Mouse (Mus musculus) erythroblast, embryonic 14.5 days (primary cell): ENCODE measurements around the gene Vav2. TPM values are rescaled to one million over a fixed set of nuclear protein-coding genes. Genes with fewer than 3 reads are reported as not detected.

ENCODE experiments used
- H3K27me3 ChIP-seq: 2 replicates; pipeline ENCODE4 v1.6.1; 2012; ENCODE audit warnings: inconsistent platforms; ENCODE audit not compliant: control insufficient read depth
- H3K36me3 ChIP-seq: 2 replicates; pipeline ENCODE4 v1.6.1; 2012; ENCODE audit warnings: mild to moderate bottlenecking, inconsistent platforms; ENCODE audit not compliant: control insufficient read depth
- H3K4me1 ChIP-seq: 2 replicates; pipeline ENCODE4 v1.6.1; 2012; ENCODE audit warnings: inconsistent platforms; ENCODE audit not compliant: control insufficient read depth
- H3K4me3 ChIP-seq: replicated peaks from 2 replicates; pipeline ENCODE3; 2012; ENCODE audit warnings: moderate library complexity, mild to moderate bottlenecking, inconsistent platforms
- H3K9me3 ChIP-seq: 2 replicates; pipeline ENCODE4 v1.6.1; 2012; ENCODE audit warnings: low read length, inconsistent platforms, mixed read lengths; ENCODE audit not compliant: control insufficient read depth
- GATA1 ChIP-seq: IDR thresholded peaks from 2 replicates; pipeline ENCODE4 v1.6.1; 2012; ENCODE audit warnings: low read length, inconsistent platforms, mixed read lengths
- TAL1 ChIP-seq: IDR thresholded peaks from 3 replicates; pipeline ENCODE4 v1.6.1; 2012; ENCODE audit warnings: low read length, inconsistent platforms, mixed read lengths
- polyA plus RNA-seq: library from polyadenylated mRNA; stranded (reverse); fragments of >175 nt; gene quantifications from 2 replicates; pipeline ENCODE4 v1.2.3, GENCODE M21; 2012

Vav2 gene
- polyA plus RNA-seq, 1 experiment, result 0.10 TPM

- Histone ChIP-seq H3K36me3 (no peaks in the 10 kb centered on the region; the same call in 1 of the 2 replicates), H3K27me3 (no peaks in the 10 kb centered on the region), H3K4me1 (peaks cover 7% of the 10 kb centered on the region), H3K9me3 (peaks cover 4% of the 10 kb centered on the region; the same call in 1 of the 2 replicates), H3K4me3 (no peak overlapping the region)
- TF ChIP-seq GATA1, result no peak
- no peak for TF ChIP-seq TAL1
Observed at GRCm38 (mm10) chr2:27371450-27371849, 55.4 kb downstream of the Vav2 start.

DNA sequence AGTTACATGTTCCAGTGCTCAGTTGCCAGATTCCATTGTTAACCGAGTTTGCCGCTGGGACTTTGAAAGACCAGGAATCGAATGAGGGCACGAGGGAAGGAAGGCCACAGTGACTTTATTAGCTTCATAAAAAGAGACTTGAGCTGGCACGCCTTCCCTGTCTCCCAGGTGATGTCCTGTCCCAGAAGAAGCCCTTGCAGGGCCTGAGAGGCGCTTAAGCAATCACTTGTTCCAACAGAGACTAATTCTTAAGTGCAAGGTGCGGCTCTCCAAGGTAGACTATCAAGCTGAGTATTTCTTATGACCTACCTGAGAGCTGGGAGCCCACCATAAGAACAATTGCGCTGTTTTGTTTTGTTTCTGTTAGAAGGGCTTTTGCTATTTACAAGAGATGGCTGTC, 57.9 kb downstream of the Vav2 start:
- Histone ChIP-seq H3K4me1 (peaks cover 7% of the 10 kb centered on the region), H3K9me3 (peaks cover under 1% of the 10 kb centered on the region; the same call in 1 of the 2 replicates), H3K36me3 (no peaks in the 10 kb centered on the region), H3K4me3 (no peak overlapping the region), H3K27me3 (no peaks in the 10 kb centered on the region)
- TF ChIP-seq TAL1 (no peak), GATA1 (no peak)

- Histone ChIP-seq H3K9me3 (no peaks in the 10 kb centered on the region), H3K36me3 (no peaks in the 10 kb centered on the region), H3K4me1 (no peaks in the 10 kb centered on the region), H3K4me3 (no peak overlapping the region), H3K27me3 (no peaks in the 10 kb centered on the region)
- TF ChIP-seq TAL1, result no peak
- TF ChIP-seq GATA1, result no peak
Observed at GRCm38 (mm10) chr2:27365296-27365695, 61.5 kb downstream of the Vav2 start.

DNA sequence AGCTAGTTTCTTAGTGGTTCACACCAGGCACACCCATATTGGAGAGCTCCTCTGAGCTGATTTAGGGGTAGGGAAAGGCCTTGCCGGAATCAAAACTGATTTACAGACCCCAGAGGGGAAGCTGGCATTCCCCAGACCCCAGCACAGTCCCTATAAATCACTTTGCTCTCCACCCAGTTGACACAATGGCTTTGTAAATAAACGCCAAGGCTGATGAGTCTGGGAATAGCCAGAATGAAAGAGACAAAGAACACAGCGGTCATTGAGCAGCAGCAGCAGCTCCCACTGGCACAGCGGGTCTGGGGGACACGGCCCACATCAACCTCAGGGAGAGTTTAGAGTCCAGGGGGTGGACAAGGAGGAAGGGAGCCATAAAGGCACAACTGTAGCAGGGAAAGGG, 65.0 kb downstream of the Vav2 start:
- no peaks in the 10 kb centered on the region for H3K27me3 ChIP-seq
- no peaks in the 10 kb centered on the region for H3K9me3 ChIP-seq
- H3K36me3 ChIP-seq, result no peaks in the 10 kb centered on the region
- no peak overlapping the region for H3K4me3 ChIP-seq
- H3K4me1 ChIP-seq, result no peaks in the 10 kb centered on the region
- TF ChIP-seq GATA1, result no peak
- TF ChIP-seq TAL1, result no peak

- H3K9me3 ChIP-seq, result no peaks in the 10 kb centered on the region
- H3K27me3 ChIP-seq, result no peaks in the 10 kb centered on the region
- TF ChIP-seq GATA1, result no peak
- no peak overlapping the region for H3K4me3 ChIP-seq
- no peaks in the 10 kb centered on the region for H3K36me3 ChIP-seq
- H3K4me1 ChIP-seq, result no peaks in the 10 kb centered on the region
Observed at GRCm38 (mm10) chr2:27358461-27358860, 68.4 kb downstream of the Vav2 start.

DNA sequence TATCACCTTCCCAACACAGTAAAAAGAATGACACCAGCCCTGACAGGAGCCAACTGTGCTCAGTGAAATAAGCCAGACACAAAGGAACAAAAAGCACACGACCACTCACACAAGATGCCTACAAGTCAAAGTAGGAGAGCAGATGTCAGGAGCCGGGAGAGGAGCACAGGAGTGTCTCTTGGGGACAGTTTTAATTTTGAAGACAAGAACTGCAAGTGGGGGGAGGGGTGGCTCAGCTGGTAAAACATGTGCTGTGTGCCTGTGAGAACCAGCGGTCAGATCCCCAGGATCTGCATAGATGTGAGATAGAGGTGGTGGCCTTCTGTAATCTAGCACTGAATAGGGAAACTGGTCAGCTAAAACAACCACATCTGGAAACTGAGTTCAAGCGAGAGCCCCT, 71.1 kb downstream of the Vav2 start:
- Histone ChIP-seq H3K27me3 (no peaks in the 10 kb centered on the region), H3K36me3 (peaks cover 2% of the 10 kb centered on the region; the same call in 1 of the 2 replicates), H3K9me3 (peaks cover 3% of the 10 kb centered on the region; the same call in 1 of the 2 replicates), H3K4me3 (no peak overlapping the region), H3K4me1 (no peaks in the 10 kb centered on the region)
- TF ChIP-seq GATA1, result no peak
- TF ChIP-seq TAL1, result no peak

GRCm38 (mm10) chr2:27354610-27355211, 72.1 kb downstream of the Vav2 start:
- Histone ChIP-seq H3K4me3 (no peak overlapping the region), H3K36me3 (peaks cover 2% of the 10 kb centered on the region; the same call in 1 of the 2 replicates), H3K27me3 (no peaks in the 10 kb centered on the region), H3K4me1 (no peaks in the 10 kb centered on the region), H3K9me3 (peaks cover 3% of the 10 kb centered on the region; the same call in 1 of the 2 replicates)
- TF ChIP-seq GATA1, result no peak

DNA sequence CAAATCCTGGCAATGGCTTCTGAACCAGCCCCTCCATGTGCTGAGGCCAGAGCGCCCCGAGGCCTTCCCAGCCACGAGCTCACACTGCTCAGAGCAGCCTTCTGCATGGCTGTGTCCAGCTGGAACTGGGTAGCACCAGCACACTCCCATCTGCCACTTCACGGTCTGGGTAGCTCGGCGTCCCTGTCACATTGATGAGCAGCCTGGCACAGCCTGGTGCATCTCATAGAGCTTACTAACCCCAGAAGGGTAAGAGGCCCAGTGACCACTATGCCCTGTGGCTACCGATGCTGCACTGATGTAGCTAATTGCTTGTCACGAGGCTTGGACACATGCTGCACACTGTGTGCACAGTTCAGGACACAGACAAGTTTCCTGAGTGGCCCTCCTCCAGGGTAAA, 74.1 kb downstream of the Vav2 start:
- peaks cover 2% of the 10 kb centered on the region; the same call in 1 of the 2 replicates for H3K36me3 ChIP-seq
- H3K9me3 ChIP-seq, result peaks cover 3% of the 10 kb centered on the region; the same call in 1 of the 2 replicates
- TF ChIP-seq TAL1 (no peak), GATA1 (no peak)
- H3K27me3 ChIP-seq, result no peaks in the 10 kb centered on the region
- H3K4me3 ChIP-seq, result no peak overlapping the region
- no peaks in the 10 kb centered on the region for H3K4me1 ChIP-seq

GRCm38 (mm10) chr2:27350371-27350770, 76.5 kb downstream of the Vav2 start:
- no peaks in the 10 kb centered on the region; the same call in 1 of the 2 replicates for H3K4me1 ChIP-seq
- no peak overlapping the region for H3K4me3 ChIP-seq
- no peaks in the 10 kb centered on the region for H3K27me3 ChIP-seq
- H3K36me3 ChIP-seq, result peaks cover 2% of the 10 kb centered on the region; the same call in 1 of the 2 replicates
- TF ChIP-seq TAL1, result no peak
- TF ChIP-seq GATA1, result no peak
- H3K9me3 ChIP-seq, result peaks cover 3% of the 10 kb centered on the region; the same call in 1 of the 2 replicates

DNA sequence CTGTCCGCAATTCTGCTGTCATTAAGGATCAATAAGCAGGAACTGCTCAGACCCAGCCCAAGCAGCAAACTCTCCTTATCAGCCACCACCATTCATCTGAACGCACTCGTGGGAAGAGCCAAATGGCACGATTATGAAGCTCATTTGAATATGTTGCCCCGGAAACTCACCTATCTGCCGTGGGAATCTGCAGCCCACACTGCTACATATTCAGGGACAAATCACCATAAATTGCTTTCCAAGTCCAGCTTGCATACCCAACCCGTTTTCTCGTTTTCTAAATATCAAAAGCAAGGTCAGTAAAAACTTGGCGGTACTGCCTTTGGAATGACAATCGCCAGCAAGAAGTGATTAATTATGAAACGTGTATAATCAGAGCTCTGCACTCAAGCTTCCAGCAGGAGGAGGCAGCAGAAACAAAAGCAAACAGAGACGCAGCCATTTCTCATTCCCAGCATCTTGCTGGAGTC, 82.8 kb downstream of the Vav2 start:
- peaks cover 20% of the 10 kb centered on the region for H3K4me1 ChIP-seq
- TF ChIP-seq TAL1 (0 out of 3 replicates have a peak, but pooled peaks have one; percentile 5), GATA1 (peak; percentile 43; the same call in 1 of the 2 replicates)

More for the DNA sequence above, 82.8 kb downstream of the Vav2 start:
- Histone ChIP-seq H3K36me3 (no peaks in the 10 kb centered on the region; the same call in 1 of the 2 replicates), H3K9me3 (no peaks in the 10 kb centered on the region), H3K4me3 (no peak overlapping the region), H3K27me3 (no peaks in the 10 kb centered on the region)
